Mouse (Mus musculus): ENCODE data around the gene Tmem14c. TPM values are rescaled to one million over a fixed set of nuclear protein-coding genes. Genes with fewer than 3 reads are reported as not detected.

Tmem14c gene
- polyA plus RNA-seq, 1 experiment: 138 TPM

DNA sequence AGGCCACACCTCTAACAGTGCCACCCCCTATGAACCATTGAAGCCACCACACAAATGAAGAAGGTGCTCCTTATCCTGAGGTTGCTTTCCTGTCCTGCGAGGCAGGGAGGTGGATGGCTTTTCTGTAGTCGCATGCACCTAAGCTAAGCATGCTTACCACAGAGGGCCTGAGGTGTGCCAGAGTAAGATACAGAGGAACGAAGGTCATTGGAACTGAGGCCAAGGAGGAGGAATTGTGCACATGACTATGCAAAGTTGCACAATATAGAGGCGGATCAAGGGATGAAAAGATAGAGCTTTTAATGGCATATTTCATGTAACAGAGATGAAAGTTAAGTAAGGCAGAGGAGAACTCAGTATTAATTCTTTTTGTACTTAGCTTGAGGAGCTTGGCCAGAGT lies 9.8 kb upstream of the Tmem14c start:
- no peak overlapping the region for H3K4me3 ChIP-seq (ENCODE audit: control insufficient read depth, insufficient read depth, low read length)
- peaks cover 61% of the 10 kb centered on the region for H3K36me3 ChIP-seq (ENCODE audit: control insufficient read depth, insufficient read depth, low read length)
- no peak for TF ChIP-seq CTCF (IDR thresholded peaks at IDR 0.05; ENCODE audit: borderline replicate concordance, control insufficient read depth, extremely low read depth, insufficient read depth, low read length, poor library complexity)
- TF ChIP-seq POLR2A (IDR thresholded peaks at IDR 0.05; ENCODE audit: control insufficient read depth, extremely low read depth, insufficient read depth, low read length, poor library complexity): no peak
- H3K4me1 ChIP-seq (replicated peaks; ENCODE audit: control insufficient read depth, insufficient read depth, low read length): peaks cover 2% of the 10 kb centered on the region
- no peak for DNase-seq
- H3K27ac ChIP-seq (ENCODE audit: control insufficient read depth, insufficient read depth, low read length): no peak overlapping the region
- WGBS: 97% methylated on average over 4 of the region's 4 CpGs
- H3K27me3 ChIP-seq (ENCODE audit: control insufficient read depth, insufficient read depth, low read length): no peaks in the 10 kb centered on the region

DNA sequence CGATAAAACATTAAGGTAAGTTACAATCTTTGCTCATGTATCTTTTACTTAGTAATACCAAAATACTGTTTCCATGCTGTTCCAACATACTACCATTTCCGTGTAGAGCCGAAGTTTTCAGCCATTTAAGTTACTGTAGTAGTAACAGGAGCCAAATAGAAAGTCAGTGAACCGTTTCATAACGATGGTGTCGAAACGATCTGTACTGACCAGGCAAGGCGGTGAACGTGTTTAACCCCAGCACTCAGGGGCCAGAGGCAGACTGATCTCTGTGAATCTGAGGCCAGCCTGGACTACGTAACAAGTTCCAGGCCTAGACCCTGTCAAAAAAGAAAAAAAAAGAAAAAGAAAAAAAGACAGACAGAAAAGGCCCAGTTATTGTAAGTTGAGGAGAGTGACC lies 7.8 kb upstream of the Tmem14c start:
- Histone ChIP-seq H3K4me3 (ENCODE audit: control insufficient read depth, insufficient read depth, low read length) (no peak overlapping the region), H3K36me3 (ENCODE audit: control insufficient read depth, insufficient read depth, low read length) (peaks cover 73% of the 10 kb centered on the region), H3K27ac (ENCODE audit: control insufficient read depth, insufficient read depth, low read length) (no peak overlapping the region), H3K27me3 (ENCODE audit: control insufficient read depth, insufficient read depth, low read length) (no peaks in the 10 kb centered on the region), H3K4me1 (replicated peaks; ENCODE audit: control insufficient read depth, insufficient read depth, low read length) (no peaks in the 10 kb centered on the region)
- TF ChIP-seq CTCF (IDR thresholded peaks at IDR 0.05; ENCODE audit: borderline replicate concordance, control insufficient read depth, extremely low read depth, insufficient read depth, low read length, poor library complexity) (no peak), POLR2A (IDR thresholded peaks at IDR 0.05; ENCODE audit: control insufficient read depth, extremely low read depth, insufficient read depth, low read length, poor library complexity) (no peak)
- 96% methylated on average over 10 of the region's 10 CpGs for WGBS
- DNase-seq: no peak

DNA sequence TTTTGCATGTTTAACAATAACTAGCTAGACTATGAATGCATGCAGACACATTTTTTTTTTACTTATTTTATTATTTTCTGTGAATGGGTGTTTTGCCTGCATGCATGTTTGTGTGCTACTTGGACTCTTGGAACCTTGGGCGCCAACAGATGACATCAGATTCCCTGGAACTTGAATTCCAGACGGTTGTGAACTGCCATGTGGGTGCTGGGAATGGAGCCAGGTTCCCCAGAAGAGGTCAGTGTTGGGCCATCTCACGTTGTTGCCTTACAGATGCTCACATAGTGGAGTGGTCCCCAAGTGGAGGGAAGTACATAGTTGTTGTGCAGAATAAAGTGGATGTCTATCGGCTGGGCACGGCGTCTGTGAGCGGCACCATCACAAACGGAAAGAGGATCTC lies 7.1 kb upstream of the Tmem14c start:
- no peaks in the 10 kb centered on the region for H3K4me1 ChIP-seq (replicated peaks; ENCODE audit: control insufficient read depth, insufficient read depth, low read length)
- H3K36me3 ChIP-seq (ENCODE audit: control insufficient read depth, insufficient read depth, low read length): peaks cover 73% of the 10 kb centered on the region
- TF ChIP-seq CTCF (IDR thresholded peaks at IDR 0.05; ENCODE audit: borderline replicate concordance, control insufficient read depth, extremely low read depth, insufficient read depth, low read length, poor library complexity): no peak
- TF ChIP-seq POLR2A (IDR thresholded peaks at IDR 0.05; ENCODE audit: control insufficient read depth, extremely low read depth, insufficient read depth, low read length, poor library complexity): no peak
- H3K4me3 ChIP-seq (ENCODE audit: control insufficient read depth, insufficient read depth, low read length): no peak overlapping the region
- DNase-seq: no peak
- WGBS: 93% methylated on average over 8 of the region's 8 CpGs
- H3K27me3 ChIP-seq (ENCODE audit: control insufficient read depth, insufficient read depth, low read length): no peaks in the 10 kb centered on the region
- H3K27ac ChIP-seq (ENCODE audit: control insufficient read depth, insufficient read depth, low read length): no peak overlapping the region

DNA sequence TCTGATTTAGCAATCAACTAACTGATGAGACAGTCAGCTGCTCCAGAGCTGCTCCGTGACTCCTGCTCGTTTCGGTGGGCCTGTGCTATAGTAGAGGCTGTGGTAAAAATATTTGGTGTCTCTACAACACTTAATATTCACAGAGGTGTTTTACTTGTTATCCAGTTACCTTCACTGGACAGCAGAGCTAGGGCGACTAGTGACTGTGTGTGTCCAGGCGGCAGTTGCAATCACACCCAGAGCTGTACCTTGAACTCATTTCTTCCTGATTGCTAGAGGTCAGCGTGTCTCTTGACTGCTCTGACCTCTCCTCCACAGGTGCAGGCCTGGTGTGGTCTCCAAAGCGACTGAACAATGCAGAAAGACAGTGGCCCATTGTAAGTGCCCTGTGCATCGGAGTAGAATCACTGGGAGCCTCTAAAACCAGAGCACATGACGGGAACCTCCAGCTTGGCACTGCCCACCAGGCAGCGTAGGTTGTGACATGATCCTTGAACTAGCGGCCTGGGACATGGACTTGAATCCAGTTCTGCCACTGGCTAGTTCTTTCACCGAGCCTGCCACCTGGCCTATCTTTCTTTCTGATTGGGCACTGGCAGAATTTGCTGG lies 809 bp downstream of the Tmem14c start:
- WGBS: 53% methylated on average over 12 of the region's 12 CpGs
- Histone ChIP-seq H3K4me1 (replicated peaks; ENCODE audit: control insufficient read depth, insufficient read depth, low read length) (peaks cover 9% of the 10 kb centered on the region), H3K27me3 (ENCODE audit: control insufficient read depth, insufficient read depth, low read length) (no peaks in the 10 kb centered on the region), H3K27ac (ENCODE audit: control insufficient read depth, insufficient read depth, low read length) (no peak overlapping the region; the same call in 1 of the 2 replicates), H3K36me3 (ENCODE audit: control insufficient read depth, insufficient read depth, low read length) (peaks cover 17% of the 10 kb centered on the region), H3K4me3 (ENCODE audit: control insufficient read depth, insufficient read depth, low read length) (peak overlapping the region; percentile 74)
- TF ChIP-seq POLR2A (IDR thresholded peaks at IDR 0.05; ENCODE audit: control insufficient read depth, extremely low read depth, insufficient read depth, low read length, poor library complexity) (no peak), CTCF (IDR thresholded peaks at IDR 0.05; ENCODE audit: borderline replicate concordance, control insufficient read depth, extremely low read depth, insufficient read depth, low read length, poor library complexity) (no peak)
- DNase-seq: peak; percentile 3

DNA sequence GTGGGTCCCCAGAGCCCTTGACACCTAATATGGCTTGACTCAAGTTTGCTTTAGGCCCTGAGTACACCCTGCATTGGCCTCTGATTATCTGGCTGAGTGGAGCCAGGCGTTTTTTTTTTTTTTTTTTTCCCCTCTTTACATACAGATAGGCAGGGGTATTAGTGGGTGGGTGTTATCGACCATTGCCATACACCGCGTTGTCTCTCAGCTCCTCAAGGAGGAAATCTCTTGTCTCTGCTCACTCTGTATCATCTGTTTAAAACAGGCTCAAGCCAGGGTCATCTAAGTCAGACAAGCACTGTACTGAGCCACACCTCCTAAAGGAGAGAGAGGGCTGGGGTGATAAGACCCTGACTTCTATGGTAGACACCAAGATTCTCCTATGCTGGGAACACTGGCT lies 1.7 kb downstream of the Tmem14c start:
- 93% methylated on average over 4 of the region's 4 CpGs for WGBS
- no peak for DNase-seq
- H3K27me3 ChIP-seq (ENCODE audit: control insufficient read depth, insufficient read depth, low read length): no peaks in the 10 kb centered on the region
- H3K27ac ChIP-seq (ENCODE audit: control insufficient read depth, insufficient read depth, low read length): no peak overlapping the region
- peaks cover 9% of the 10 kb centered on the region for H3K4me1 ChIP-seq (replicated peaks; ENCODE audit: control insufficient read depth, insufficient read depth, low read length)
- H3K4me3 ChIP-seq (ENCODE audit: control insufficient read depth, insufficient read depth, low read length): no peak overlapping the region
- peaks cover 12% of the 10 kb centered on the region for H3K36me3 ChIP-seq (ENCODE audit: control insufficient read depth, insufficient read depth, low read length)
- no peak for TF ChIP-seq POLR2A (IDR thresholded peaks at IDR 0.05; ENCODE audit: control insufficient read depth, extremely low read depth, insufficient read depth, low read length, poor library complexity)
- no peak for TF ChIP-seq CTCF (IDR thresholded peaks at IDR 0.05; ENCODE audit: borderline replicate concordance, control insufficient read depth, extremely low read depth, insufficient read depth, low read length, poor library complexity)

DNA sequence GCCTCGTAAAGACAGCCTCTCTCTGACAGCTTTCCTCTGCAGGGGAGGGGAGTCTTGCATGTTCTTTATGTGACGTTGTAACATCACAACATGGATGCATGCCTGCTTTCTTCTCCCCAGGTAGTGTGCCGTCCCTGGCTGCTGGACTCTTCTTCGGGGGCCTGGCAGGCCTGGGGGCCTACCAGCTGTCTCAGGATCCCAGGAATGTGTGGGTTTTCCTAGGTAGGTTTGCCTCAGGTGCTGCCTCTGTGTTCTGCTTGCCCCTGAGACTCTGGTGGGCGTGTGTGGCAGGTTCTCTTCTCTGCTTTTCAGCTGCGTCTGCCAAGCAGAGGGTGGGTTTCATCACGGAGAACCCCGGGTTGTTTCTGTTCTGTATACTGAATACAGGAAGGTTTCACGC lies 2.1 kb downstream of the Tmem14c start:
- no peak overlapping the region for H3K4me3 ChIP-seq (ENCODE audit: control insufficient read depth, insufficient read depth, low read length)
- peaks cover 9% of the 10 kb centered on the region for H3K4me1 ChIP-seq (replicated peaks; ENCODE audit: control insufficient read depth, insufficient read depth, low read length)
- no peak overlapping the region for H3K27ac ChIP-seq (ENCODE audit: control insufficient read depth, insufficient read depth, low read length)
- WGBS: 99% methylated on average over 9 of the region's 9 CpGs
- TF ChIP-seq POLR2A (IDR thresholded peaks at IDR 0.05; ENCODE audit: control insufficient read depth, extremely low read depth, insufficient read depth, low read length, poor library complexity) (no peak), CTCF (IDR thresholded peaks at IDR 0.05; ENCODE audit: borderline replicate concordance, control insufficient read depth, extremely low read depth, insufficient read depth, low read length, poor library complexity) (no peak)
- peaks cover 12% of the 10 kb centered on the region for H3K36me3 ChIP-seq (ENCODE audit: control insufficient read depth, insufficient read depth, low read length)
- H3K27me3 ChIP-seq (ENCODE audit: control insufficient read depth, insufficient read depth, low read length): no peaks in the 10 kb centered on the region
- DNase-seq: no peak
